Mouse (Mus musculus) layer of hippocampus, adult 9-11 months (tissue): ENCODE measurements around the gene Eif4b.

ENCODE experiments used
- DNase-seq: peaks from one replicate; pipeline ENCODE4 v3.0.0; 2022

The Eif4b gene

GRCm38 (mm10) chr15:102119121-102119830 lies 45.7 kb downstream of the Eif4b start:
- no peak for DNase-seq

GRCm38 (mm10) chr15:102119831-102120170 lies 46.2 kb downstream of the Eif4b start:
- DNase-seq = no peak

- no peak for DNase-seq
Measured at GRCm38 (mm10) chr15:102120530-102120929, 47.0 kb downstream of the Eif4b start.

GRCm38 (mm10) chr15:102126303-102126702 lies 52.7 kb downstream of the Eif4b start:
- no peak for DNase-seq

GRCm38 (mm10) chr15:102133314-102133713 lies 59.7 kb downstream of the Eif4b start:
- no peak for DNase-seq

GRCm38 (mm10) chr15:102134709-102135108 lies 61.1 kb downstream of the Eif4b start:
- DNase-seq = no peak

GRCm38 (mm10) chr15:102135522-102136128 lies 62.1 kb downstream of the Eif4b start:
- DNase-seq = no peak

GRCm38 (mm10) chr15:102136129-102136758 lies 62.7 kb downstream of the Eif4b start, which contains the start of gene Spryd3:
TSS of gene Spryd3 (minus strand) at chr15:102136234.
- peak; percentile 97 for DNase-seq

- DNase-seq = no peak
Measured at GRCm38 (mm10) chr15:102141120-102141519, 67.5 kb downstream of the Eif4b start.

- no peak for DNase-seq
Measured at GRCm38 (mm10) chr15:102142914-102143912, 69.6 kb downstream of the Eif4b start.

- no peak for DNase-seq
Measured at GRCm38 (mm10) chr15:102144274-102144711, 70.7 kb downstream of the Eif4b start, which contains the start of gene Igfbp6. TSS of gene Igfbp6 (plus strand) at chr15:102144362.

GRCm38 (mm10) chr15:102144726-102145125 lies 71.2 kb downstream of the Eif4b start:
- DNase-seq = no peak

GRCm38 (mm10) chr15:102145330-102145729 lies 71.8 kb downstream of the Eif4b start:
- peak; percentile 28 for DNase-seq

- DNase-seq = no peak
Measured at GRCm38 (mm10) chr15:102146089-102146488, 72.5 kb downstream of the Eif4b start.
